Comparison of ENCODE assay signal across 11 mouse cellular contexts in the genomic region with DNA sequence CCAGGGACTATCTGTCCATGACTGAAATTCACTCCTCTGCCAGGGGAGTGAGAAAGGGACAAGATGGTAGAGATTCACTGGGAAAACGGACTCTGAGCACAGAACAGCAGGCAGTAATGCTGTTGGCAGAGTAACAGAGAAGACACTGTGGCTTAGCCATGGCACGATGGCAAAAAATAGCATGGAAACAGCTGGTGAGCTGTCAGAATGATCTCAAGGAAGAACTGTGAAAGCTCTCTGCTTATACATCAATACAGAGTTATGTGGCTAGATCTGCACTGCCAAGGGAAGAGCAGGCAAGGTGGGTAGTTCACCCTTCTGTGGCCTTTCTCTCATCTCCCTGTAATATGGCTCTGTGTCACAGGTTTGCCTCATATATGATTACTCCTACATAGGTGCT.
A peak's percentile ranks its signal among the peaks of the same experiment; 100 is the strongest.
DNase-seq lines count a peak whose midpoint lies in the region; ATAC-seq lines count a peak whose summit lies in the region.
"Had no signal": no experiment of that assay in that cellular context is flagged by ENCODE, and none has a peak within 500 bp of the region (broad histone marks: within the 10 kb centered on the region; RNA-seq: fewer than 3 reads in every experiment).

No protein-coding gene starts in this region.

- peak overlapping the region; percentile 36 for H3K27ac ChIP-seq in midbrain, embryonic 13.5 days
- no peak overlapping the region for H3K27ac ChIP-seq in midbrain, embryonic 14.5 days (replicated peaks; ENCODE audit: low read depth, low read length)
- H3K27ac ChIP-seq in forebrain, embryonic 16.5 days (ENCODE audit: low read length), result no peak overlapping the region

- H3K4me2 ChIP-seq in midbrain, embryonic 13.5 days (replicated peaks), result no peak overlapping the region
- no peak overlapping the region for H3K4me2 ChIP-seq in midbrain, embryonic 14.5 days (ENCODE audit: low read length)
- no peak overlapping the region for H3K4me2 ChIP-seq in forebrain, embryonic 16.5 days (ENCODE audit: low read length)
- H3K4me2 ChIP-seq: lung, embryonic 14.5 days had no signal

- H3K36me3 ChIP-seq in midbrain, embryonic 13.5 days, result no peaks in the 10 kb centered on the region
- H3K36me3 ChIP-seq in midbrain, embryonic 14.5 days (ENCODE audit: control insufficient read depth, insufficient read depth, low read length), result no peaks in the 10 kb centered on the region
- no peaks in the 10 kb centered on the region for H3K36me3 ChIP-seq in forebrain, embryonic 16.5 days (ENCODE audit: control insufficient read depth, insufficient read depth)

- DNase-seq in midbrain, embryonic 14.5 days, result no peak
- DNase-seq in layer of hippocampus, postnatal 14 days (ENCODE audit: low spot score in 2 of 2), result peak; percentile 38 to 51
- peak; percentile 15 for DNase-seq in right cerebral cortex, postnatal 14 days
- DNase-seq in ovary, postnatal 10 days (ENCODE audit: low spot score), result no peak
- DNase-seq in kidney, adult 11 months, result no peak
- DNase-seq in natural killer cell, adult 2 months (ENCODE audit: low spot score in 2 of 2), result no peak
- DNase-seq: heart, adult 18-20 months; thymus, adult 2 months had no signal

- no peak overlapping the region for H3K4me3 ChIP-seq in midbrain, embryonic 13.5 days (replicated peaks)
- no peak overlapping the region for H3K4me3 ChIP-seq in midbrain, embryonic 14.5 days (replicated peaks; ENCODE audit: low read depth, low read length)
- H3K4me3 ChIP-seq in forebrain, embryonic 16.5 days (replicated peaks; ENCODE audit: low read length), result no peak overlapping the region

- H3K9me3 ChIP-seq in midbrain, embryonic 13.5 days, result no peaks in the 10 kb centered on the region
- H3K9me3 ChIP-seq in midbrain, embryonic 14.5 days (ENCODE audit: control insufficient read depth, low read length), result no peaks in the 10 kb centered on the region
- no peaks in the 10 kb centered on the region for H3K9me3 ChIP-seq in forebrain, embryonic 16.5 days (ENCODE audit: control insufficient read depth, low read length)

- 74% methylated on average over 2 of the region's 2 CpGs for WGBS in midbrain, embryonic 13.5 days
- 67% methylated on average over 2 of the region's 2 CpGs for whole genome bisulfite sequencing in midbrain, embryonic 14.5 days
- 51% methylated on average over 2 of the region's 2 CpGs for WGBS in forebrain, embryonic 16.5 days

- no peak for ATAC-seq in midbrain, embryonic 13.5 days
- no peak for ATAC-seq in midbrain, embryonic 14.5 days (ENCODE audit: low FRiP score, low TSS enrichment)
- peak; percentile 68; the same call in 1 of the 2 replicates for ATAC-seq in forebrain, embryonic 16.5 days

- H3K4me1 ChIP-seq in midbrain, embryonic 13.5 days (replicated peaks), result no peaks in the 10 kb centered on the region
- no peaks in the 10 kb centered on the region for H3K4me1 ChIP-seq in midbrain, embryonic 14.5 days (ENCODE audit: control insufficient read depth, insufficient read depth, low read length)
- H3K4me1 ChIP-seq in forebrain, embryonic 16.5 days (replicated peaks; ENCODE audit: control insufficient read depth, insufficient read depth, low read length), result peaks cover 6% of the 10 kb centered on the region

- H3K9ac ChIP-seq in midbrain, embryonic 13.5 days (replicated peaks), result no peak overlapping the region
- no peak overlapping the region for H3K9ac ChIP-seq in midbrain, embryonic 14.5 days (replicated peaks; ENCODE audit: low read length)
- H3K9ac ChIP-seq in forebrain, embryonic 16.5 days (replicated peaks; ENCODE audit: low read depth, low read length), result no peak overlapping the region
- H3K9ac ChIP-seq: lung, embryonic 14.5 days had no signal

- H3K27me3 ChIP-seq in midbrain, embryonic 13.5 days, result no peaks in the 10 kb centered on the region
- H3K27me3 ChIP-seq in midbrain, embryonic 14.5 days (ENCODE audit: control insufficient read depth, insufficient read depth, low read length), result no peaks in the 10 kb centered on the region
- H3K27me3 ChIP-seq in forebrain, embryonic 16.5 days (replicated peaks; ENCODE audit: control insufficient read depth, insufficient read depth, low read length), result no peaks in the 10 kb centered on the region

Comparison
In these comparisons a context has a peak if more than half of its experiments do, and no peak if none do; other contexts are left out.
1. DNase-seq: peak in layer of hippocampus, postnatal 14 days (2 of 2) and right cerebral cortex, postnatal 14 days (single experiment); none in midbrain, embryonic 14.5 days (single experiment), ovary, postnatal 10 days (single experiment), kidney, adult 11 months (single experiment) and natural killer cell, adult 2 months (0 of 2).